Mouse (Mus musculus) splenic B cell, adult 2 months (primary cell): ENCODE results near the gene H2al1g.
"Not testable (repeated sequence)": the region's sequence is repeated elsewhere in the genome, so short reads cannot be mapped to it uniquely, and the experiment has no call there.

Experiments
- DNase-seq: peaks from one replicate; pipeline ENCODE4 v3.0.0-alpha.2; 2011; ENCODE audit warnings: low read depth, low spot score
- H3K27me3 ChIP-seq: 2 replicates; pipeline ENCODE4 v1.6.1; 2012; ENCODE audit warnings: mild to moderate bottlenecking, low read length, moderate library complexity, mixed read lengths; ENCODE audit not compliant: control insufficient read depth, poor library complexity, insufficient read depth, severe bottlenecking
- H3K36me3 ChIP-seq: 2 replicates; pipeline ENCODE4 v1.6.1; 2012; ENCODE audit warnings: mild to moderate bottlenecking, low read length, moderate library complexity, mixed read lengths; ENCODE audit not compliant: control insufficient read depth, poor library complexity, insufficient read depth, severe bottlenecking

H2al1g gene

DNA sequence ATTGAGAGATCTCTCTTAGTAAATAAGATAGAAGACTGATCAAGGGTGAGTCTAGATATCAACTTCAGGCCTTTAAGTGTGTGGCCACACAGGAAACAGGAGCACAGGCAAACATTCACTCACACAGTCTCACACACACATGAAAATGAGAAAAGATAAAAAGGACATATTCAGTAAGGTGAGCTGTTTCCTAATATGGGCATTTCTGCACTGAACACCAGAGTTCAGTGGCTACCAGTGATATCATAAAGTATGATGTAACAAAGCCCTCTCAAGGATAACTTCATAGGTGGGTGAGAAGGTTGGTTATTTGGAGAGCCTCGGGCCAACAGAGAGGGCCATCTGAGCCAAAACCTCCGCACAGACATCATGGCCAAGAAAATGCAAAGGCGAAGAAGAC is at the start of gene H2al1g:
TSS of gene H2al1g (plus strand) at position 301 of the 400 bp plus-strand sequence.
- H3K36me3 ChIP-seq, DNase-seq, H3K27me3 ChIP-seq: not testable (repeated sequence)

DNA sequence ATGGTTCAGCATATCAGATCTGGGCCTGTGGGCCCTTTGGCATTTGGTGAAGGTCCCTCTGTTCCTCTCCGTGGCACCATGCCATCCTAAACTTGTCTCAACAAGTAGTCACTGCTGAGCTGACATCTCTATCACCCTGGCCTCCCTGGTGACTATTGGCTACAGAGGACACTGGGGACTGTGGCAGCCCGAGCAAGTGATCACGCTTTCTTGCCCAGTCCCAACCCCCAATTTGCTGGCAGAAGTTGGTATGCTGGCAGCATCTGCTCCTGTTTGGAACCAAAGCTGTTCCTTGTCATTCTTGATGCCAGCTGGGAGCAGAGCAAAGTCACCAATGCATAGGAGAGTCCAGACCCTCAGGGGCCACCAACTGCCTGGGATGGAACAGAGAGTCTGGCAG is 49.0 kb upstream of the H2al1g start:
- H3K27me3 ChIP-seq = no peaks in the 10 kb centered on the region
- no peak for DNase-seq
- H3K36me3 ChIP-seq = no peaks in the 10 kb centered on the region

DNA sequence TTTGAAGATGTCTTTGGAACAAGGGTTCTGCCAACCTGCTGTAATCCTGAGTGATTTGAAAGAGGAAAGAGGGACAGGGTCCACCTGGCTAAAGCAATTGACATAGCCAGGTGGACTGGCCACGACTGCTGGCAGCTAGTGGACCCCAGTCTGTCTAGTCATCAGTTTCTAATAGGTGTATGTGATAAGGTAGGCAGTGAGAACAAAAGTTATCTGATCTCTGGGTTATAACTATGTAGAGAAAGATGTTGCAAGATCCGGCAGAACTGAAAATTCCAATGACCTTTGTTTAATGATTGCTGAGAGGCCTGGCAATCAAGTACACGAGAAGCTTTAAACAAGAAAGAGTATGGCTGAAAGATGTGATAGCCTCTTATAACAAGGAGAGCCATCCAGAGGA is 44.9 kb upstream of the H2al1g start:
- no peak for DNase-seq
- Histone ChIP-seq H3K27me3 (no peaks in the 10 kb centered on the region), H3K36me3 (no peaks in the 10 kb centered on the region)

DNA sequence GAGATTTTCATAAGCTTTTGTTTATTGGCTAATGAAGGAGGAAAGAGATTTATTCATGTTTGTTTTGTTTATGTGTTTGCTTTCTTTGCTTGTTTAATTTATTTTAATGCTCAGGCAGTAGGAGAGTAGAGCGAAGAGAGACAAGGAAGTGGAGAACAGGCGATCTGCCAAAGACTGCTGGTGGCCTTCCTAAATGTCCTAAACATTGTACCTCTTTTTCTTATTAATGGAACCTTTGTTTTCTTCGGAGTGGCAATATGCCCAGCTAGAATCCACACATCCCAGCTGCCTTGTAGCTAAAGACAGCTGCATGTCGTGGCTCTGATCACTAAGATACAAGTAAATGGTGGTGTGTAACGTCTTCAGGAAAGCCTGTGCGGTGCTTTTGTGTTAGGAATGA is 41.0 kb upstream of the H2al1g start:
- H3K27me3 ChIP-seq = no peaks in the 10 kb centered on the region
- no peaks in the 10 kb centered on the region for H3K36me3 ChIP-seq
- no peak for DNase-seq

DNA sequence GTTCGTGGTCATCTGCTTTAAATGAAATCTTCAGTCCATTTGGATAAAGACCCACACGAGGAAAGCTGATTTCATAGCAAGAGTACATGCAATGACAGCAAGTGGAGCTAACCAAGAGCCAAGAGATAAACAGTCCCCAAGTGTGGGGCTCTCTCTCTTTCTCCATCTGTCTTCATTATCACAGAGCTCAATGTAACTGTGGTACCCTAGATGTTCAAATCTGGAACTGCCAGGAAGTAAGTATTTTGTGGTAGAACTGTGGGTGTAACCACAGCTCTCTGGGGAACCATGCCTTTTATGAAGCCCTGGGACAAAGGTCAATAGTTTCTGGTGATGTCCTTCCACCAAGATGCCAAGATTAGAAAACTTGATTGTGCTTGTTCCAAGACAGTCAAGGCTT is 37.3 kb upstream of the H2al1g start:
- Histone ChIP-seq H3K36me3 (no peaks in the 10 kb centered on the region), H3K27me3 (no peaks in the 10 kb centered on the region)
- no peak for DNase-seq

DNA sequence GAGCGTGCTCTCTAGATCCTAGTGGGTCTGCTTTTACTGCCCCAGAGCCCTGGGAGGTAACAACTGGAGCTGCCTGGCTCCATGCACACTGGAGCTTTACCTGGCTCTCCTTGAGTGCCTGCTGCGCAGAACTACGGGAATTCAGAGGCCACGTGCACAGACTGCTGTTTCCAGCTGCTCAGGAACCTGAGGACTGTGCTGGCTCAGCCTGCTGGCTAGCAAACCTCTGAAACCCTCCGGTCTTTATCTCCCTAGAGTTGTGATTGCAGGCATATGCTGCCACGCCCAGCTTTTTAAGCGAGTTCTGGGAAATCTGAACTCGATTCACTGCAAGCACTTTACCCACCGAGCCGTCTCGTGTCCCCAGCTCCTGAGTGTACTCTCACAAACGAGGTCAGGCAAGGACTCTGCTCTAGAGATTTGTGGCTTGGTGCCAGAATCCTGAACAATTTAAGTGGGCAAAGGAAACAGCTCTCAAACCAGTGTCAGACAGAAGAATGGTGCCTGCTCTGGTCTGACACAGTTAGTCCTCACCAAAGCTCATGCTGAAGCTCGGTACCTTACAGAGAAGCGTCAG is 29.7 kb upstream of the H2al1g start:
- H3K36me3 ChIP-seq = no peaks in the 10 kb centered on the region
- H3K27me3 ChIP-seq = no peaks in the 10 kb centered on the region
- DNase-seq = no peak

DNA sequence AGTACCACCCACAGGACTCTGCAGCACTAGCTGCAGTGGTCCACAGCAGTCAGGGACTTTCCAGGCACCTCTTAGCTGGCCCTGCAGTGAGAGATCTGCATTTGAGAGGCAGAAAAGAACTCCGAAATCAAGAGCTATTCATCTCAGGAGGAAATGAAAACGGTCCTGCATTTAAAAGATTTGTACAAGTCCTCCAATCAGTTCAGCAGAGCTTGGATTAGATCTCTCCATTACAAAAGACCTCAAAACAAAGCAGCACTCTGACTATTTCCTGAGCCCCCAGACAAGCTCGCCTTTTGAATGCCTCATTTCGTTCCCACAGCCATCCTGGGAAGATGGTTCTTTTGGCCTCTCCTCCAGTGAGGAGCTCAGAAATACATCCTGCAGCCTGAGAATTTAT is 28.8 kb upstream of the H2al1g start:
- H3K27me3 ChIP-seq = no peaks in the 10 kb centered on the region
- no peaks in the 10 kb centered on the region for H3K36me3 ChIP-seq
- no peak for DNase-seq

DNA sequence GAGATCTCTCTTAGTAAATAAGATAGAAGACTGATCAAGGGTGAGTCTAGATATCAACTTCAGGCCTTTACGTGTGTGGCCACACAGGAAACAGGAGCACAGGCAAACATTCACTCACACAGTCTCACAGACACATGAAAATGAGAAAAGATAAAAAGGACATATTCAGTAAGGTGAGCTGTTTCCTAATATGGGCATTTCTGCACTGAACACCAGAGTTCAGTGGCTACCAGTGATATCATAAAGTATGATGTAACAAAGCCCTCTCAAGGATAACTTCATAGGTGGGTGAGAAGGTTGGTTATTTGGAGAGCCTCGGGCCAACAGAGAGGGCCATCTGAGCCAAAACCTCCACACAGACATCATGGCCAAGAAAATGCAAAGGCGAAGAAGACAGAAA is 19.1 kb upstream of the H2al1g start, which contains the start of gene H2al1a:
TSS of gene H2al1a (plus strand) at position 301 of the 400 bp plus-strand sequence.
- not testable (repeated sequence) for DNase-seq

DNA sequence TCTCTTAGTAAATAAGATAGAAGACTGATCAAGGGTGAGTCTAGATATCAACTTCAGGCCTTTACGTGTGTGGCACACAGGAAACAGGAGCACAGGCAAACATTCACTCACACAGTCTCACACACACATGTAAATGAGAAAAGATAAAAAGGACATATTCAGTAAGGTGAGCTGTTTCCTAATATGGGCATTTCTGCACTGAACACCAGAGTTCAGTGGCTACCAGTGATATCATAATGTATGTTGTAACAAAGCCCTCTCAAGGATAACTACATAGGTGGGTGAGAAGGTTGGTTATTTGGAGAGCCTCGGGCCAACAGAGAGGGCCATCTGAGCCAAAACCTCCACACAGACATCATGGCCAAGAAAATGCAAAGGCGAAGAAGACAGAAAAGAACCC is 15.9 kb upstream of the H2al1g start, which contains the start of gene H2al1b:
TSS of gene H2al1b (plus strand) at position 301 of the 400 bp plus-strand sequence.
- not testable (repeated sequence) for DNase-seq, H3K36me3 ChIP-seq

More for the DNA sequence above, 19.1 kb upstream of the H2al1g start, which contains the start of gene H2al1a:
- not testable (repeated sequence) for H3K36me3 ChIP-seq, H3K27me3 ChIP-seq

DNA sequence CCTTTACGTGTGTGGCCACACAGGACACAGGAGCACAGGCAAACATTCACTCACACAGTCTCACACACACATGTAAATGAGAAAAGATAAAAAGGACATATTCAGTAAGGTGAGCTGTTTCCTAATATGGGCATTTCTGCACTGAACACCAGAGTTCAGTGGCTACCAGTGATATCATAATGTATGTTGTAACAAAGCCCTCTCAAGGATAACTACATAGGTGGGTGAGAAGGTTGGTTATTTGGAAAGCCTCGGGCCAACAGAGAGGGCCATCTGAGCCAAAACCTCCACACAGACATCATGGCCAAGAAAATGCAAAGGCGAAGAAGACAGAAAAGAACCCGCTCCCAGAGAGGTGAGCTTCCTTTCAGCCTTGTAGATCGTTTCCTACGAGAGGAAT is 12.7 kb upstream of the H2al1g start, which contains the start of gene H2al1c:
TSS of gene H2al1c (plus strand) at position 301 of the 400 bp plus-strand sequence.
- DNase-seq, H3K36me3 ChIP-seq, H3K27me3 ChIP-seq: not testable (repeated sequence)

More for the DNA sequence above, 15.9 kb upstream of the H2al1g start, which contains the start of gene H2al1b:
- not testable (repeated sequence) for H3K27me3 ChIP-seq

DNA sequence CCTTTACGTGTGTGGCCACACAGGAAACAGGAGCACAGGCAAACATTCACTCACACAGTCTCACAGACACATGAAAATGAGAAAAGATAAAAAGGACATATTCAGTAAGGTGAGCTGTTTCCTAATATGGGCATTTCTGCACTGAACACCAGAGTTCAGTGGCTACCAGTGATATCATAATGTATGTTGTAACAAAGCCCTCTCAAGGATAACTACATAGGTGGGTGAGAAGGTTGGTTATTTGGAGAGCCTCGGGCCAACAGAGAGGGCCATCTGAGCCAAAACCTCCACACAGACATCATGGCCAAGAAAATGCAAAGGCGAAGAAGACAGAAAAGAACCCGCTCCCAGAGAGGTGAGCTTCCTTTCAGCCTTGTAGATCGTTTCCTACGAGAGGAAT is 9.5 kb upstream of the H2al1g start, which contains the start of gene H2al1d:
TSS of gene H2al1d (plus strand) at position 301 of the 400 bp plus-strand sequence.
- not testable (repeated sequence) for DNase-seq, H3K27me3 ChIP-seq, H3K36me3 ChIP-seq

DNA sequence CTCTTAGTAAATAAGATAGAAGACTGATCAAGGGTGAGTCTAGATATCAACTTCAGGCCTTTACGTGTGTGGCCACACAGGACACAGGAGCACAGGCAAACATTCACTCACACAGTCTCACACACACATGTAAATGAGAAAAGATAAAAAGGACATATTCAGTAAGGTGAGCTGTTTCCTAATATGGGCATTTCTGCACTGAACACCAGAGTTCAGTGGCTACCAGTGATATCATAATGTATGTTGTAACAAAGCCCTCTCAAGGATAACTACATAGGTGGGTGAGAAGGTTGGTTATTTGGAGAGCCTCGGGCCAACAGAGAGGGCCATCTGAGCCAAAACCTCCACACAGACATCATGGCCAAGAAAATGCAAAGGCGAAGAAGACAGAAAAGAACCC is 6.4 kb upstream of the H2al1g start, which contains the start of gene H2al1e:
TSS of gene H2al1e (plus strand) at position 301 of the 400 bp plus-strand sequence.
- not testable (repeated sequence) for DNase-seq, H3K36me3 ChIP-seq, H3K27me3 ChIP-seq

DNA sequence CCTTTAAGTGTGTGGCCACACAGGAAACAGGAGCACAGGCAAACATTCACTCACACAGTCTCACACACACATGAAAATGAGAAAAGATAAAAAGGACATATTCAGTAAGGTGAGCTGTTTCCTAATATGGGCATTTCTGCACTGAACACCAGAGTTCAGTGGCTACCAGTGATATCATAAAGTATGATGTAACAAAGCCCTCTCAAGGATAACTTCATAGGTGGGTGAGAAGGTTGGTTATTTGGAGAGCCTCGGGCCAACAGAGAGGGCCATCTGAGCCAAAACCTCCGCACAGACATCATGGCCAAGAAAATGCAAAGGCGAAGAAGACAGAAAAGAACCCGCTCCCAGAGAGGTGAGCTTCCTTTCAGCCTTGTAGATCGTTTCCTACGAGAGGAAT is 3.2 kb upstream of the H2al1g start, which contains the start of gene H2al1f:
TSS of gene H2al1f (plus strand) at position 301 of the 400 bp plus-strand sequence.
- H3K27me3 ChIP-seq, H3K36me3 ChIP-seq, DNase-seq: not testable (repeated sequence)

DNA sequence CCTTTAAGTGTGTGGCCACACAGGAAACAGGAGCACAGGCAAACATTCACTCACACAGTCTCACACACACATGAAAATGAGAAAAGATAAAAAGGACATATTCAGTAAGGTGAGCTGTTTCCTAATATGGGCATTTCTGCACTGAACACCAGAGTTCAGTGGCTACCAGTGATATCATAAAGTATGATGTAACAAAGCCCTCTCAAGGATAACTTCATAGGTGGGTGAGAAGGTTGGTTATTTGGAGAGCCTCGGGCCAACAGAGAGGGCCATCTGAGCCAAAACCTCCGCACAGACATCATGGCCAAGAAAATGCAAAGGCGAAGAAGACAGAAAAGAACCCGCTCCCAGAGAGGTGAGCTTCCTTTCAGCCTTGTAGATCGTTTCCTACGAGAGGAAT is 3.1 kb downstream of the H2al1g start, which contains the start of gene H2al1h:
TSS of gene H2al1h (plus strand) at position 301 of the 400 bp plus-strand sequence.
- H3K27me3 ChIP-seq, DNase-seq, H3K36me3 ChIP-seq: not testable (repeated sequence)

DNA sequence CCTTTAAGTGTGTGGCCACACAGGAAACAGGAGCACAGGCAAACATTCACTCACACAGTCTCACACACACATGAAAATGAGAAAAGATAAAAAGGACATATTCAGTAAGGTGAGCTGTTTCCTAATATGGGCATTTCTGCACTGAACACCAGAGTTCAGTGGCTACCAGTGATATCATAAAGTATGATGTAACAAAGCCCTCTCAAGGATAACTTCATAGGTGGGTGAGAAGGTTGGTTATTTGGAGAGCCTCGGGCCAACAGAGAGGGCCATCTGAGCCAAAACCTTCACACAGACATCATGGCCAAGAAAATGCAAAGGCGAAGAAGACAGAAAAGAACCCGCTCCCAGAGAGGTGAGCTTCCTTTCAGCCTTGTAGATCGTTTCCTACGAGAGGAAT is 6.3 kb downstream of the H2al1g start, which contains the start of gene H2al1i:
TSS of gene H2al1i (plus strand) at position 301 of the 400 bp plus-strand sequence.
- H3K27me3 ChIP-seq, H3K36me3 ChIP-seq, DNase-seq: not testable (repeated sequence)
